ENCODE assay signal across 24 mouse cellular contexts in genomic region chr7:81255456-81255855, GRCm38 (mm10). TPM values are rescaled to one million over a fixed set of nuclear protein-coding genes. Genes with fewer than 3 reads are reported as not detected.
DNase-seq lines count a peak whose midpoint lies in the region; ATAC-seq and TF ChIP-seq lines count a peak whose summit lies in the region.
"Had no signal": no experiment of that assay in that cellular context is flagged by ENCODE, and none has a peak within 500 bp of the region (broad histone marks: within the 10 kb centered on the region; RNA-seq: fewer than 3 reads in every experiment).

No protein-coding gene starts in this region.

- no peak for ATAC-seq in kidney, embryonic 15.5 days (replicated peaks; ENCODE audit: low FRiP score)
- no peak for ATAC-seq in midbrain, postnatal 0 days (ENCODE audit: low FRiP score)
- no peak for ATAC-seq in midbrain, embryonic 13.5 days
- ATAC-seq: forebrain, embryonic 14.5 days; forebrain, postnatal 0 days; hindbrain, embryonic 16.5 days; inflammation-experienced regulatory T-cells, adult 6 months; Patski had no signal

- no peak for TF ChIP-seq CTCF in midbrain, postnatal 0 days (IDR thresholded peaks at IDR 0.05)

- no peak overlapping the region for H3K9ac ChIP-seq in kidney, embryonic 15.5 days
- no peak overlapping the region for H3K9ac ChIP-seq in midbrain, postnatal 0 days (replicated peaks; ENCODE audit: low read length, poor library complexity, severe bottlenecking)
- no peak overlapping the region for H3K9ac ChIP-seq in midbrain, embryonic 13.5 days (replicated peaks)
- H3K9ac ChIP-seq: embryonic facial prominence, embryonic 12.5 days; embryonic facial prominence, embryonic 15.5 days; forebrain, postnatal 0 days; hindbrain, embryonic 13.5 days had no signal

- no peaks in the 10 kb centered on the region for H3K9me3 ChIP-seq in kidney, embryonic 15.5 days (replicated peaks)
- no peaks in the 10 kb centered on the region for H3K9me3 ChIP-seq in midbrain, postnatal 0 days (ENCODE audit: low read length)
- no peaks in the 10 kb centered on the region for H3K9me3 ChIP-seq in midbrain, embryonic 13.5 days
- H3K9me3 ChIP-seq: embryonic facial prominence, embryonic 12.5 days; embryonic facial prominence, embryonic 15.5 days; G1E; hindbrain, embryonic 13.5 days had no signal

- 89% methylated on average over 3 of the region's 3 CpGs for WGBS in kidney, embryonic 15.5 days
- 92% methylated on average over 3 of the region's 3 CpGs for WGBS in midbrain, postnatal 0 days
- WGBS in midbrain, embryonic 13.5 days, result 92% methylated on average over 3 of the region's 3 CpGs

- 0 out of 2 replicates have a peak overlapping the region, but pooled peaks have one; percentile 6 for H3K27ac ChIP-seq in kidney, embryonic 15.5 days
- H3K27ac ChIP-seq in midbrain, postnatal 0 days (ENCODE audit: low read depth, low read length), result no peak overlapping the region
- no peak overlapping the region for H3K27ac ChIP-seq in midbrain, embryonic 13.5 days
- H3K27ac ChIP-seq: embryonic facial prominence, embryonic 12.5 days; embryonic facial prominence, embryonic 15.5 days; gastrocnemius, adult 2 months; hindbrain, embryonic 13.5 days had no signal

- peak; percentile 26 to 43 for DNase-seq in cerebellum, postnatal 14 days
- DNase-seq in cerebellum, postnatal 4 days (ENCODE audit: low spot score in 2 of 2), result no peak
- DNase-seq in kidney, adult 18-20 months, result no peak
- DNase-seq in midbrain, postnatal 0 days (ENCODE audit: low spot score), result peak; percentile 29
- DNase-seq: adrenal gland, postnatal 10 days; adrenal gland, postnatal 36 days; B cell, adult 2 months; cerebellum, adult 2 months; cerebellum, adult 9-11 months; forebrain, postnatal 0 days; gastrocnemius, adult 2 months; gastrocnemius, postnatal 14 days had no signal

- H3K36me3 ChIP-seq in kidney, embryonic 15.5 days, result no peaks in the 10 kb centered on the region
- H3K36me3 ChIP-seq in midbrain, postnatal 0 days (ENCODE audit: insufficient read depth, low read length), result no peaks in the 10 kb centered on the region
- no peaks in the 10 kb centered on the region for H3K36me3 ChIP-seq in midbrain, embryonic 13.5 days
- H3K36me3 ChIP-seq: embryonic facial prominence, embryonic 12.5 days; embryonic facial prominence, embryonic 15.5 days; G1E; hindbrain, embryonic 13.5 days had no signal

- no peak overlapping the region for H3K4me2 ChIP-seq in kidney, embryonic 15.5 days
- H3K4me2 ChIP-seq in midbrain, postnatal 0 days (ENCODE audit: low read depth, low read length, poor library complexity, severe bottlenecking), result no peak overlapping the region
- H3K4me2 ChIP-seq in midbrain, embryonic 13.5 days (replicated peaks), result no peak overlapping the region
- H3K4me2 ChIP-seq: embryonic facial prominence, embryonic 12.5 days; embryonic facial prominence, embryonic 15.5 days; heart, embryonic 11.5 days; hindbrain, embryonic 13.5 days had no signal

- H3K27me3 ChIP-seq in kidney, embryonic 15.5 days, result no peaks in the 10 kb centered on the region
- no peaks in the 10 kb centered on the region for H3K27me3 ChIP-seq in midbrain, postnatal 0 days (ENCODE audit: insufficient read depth, low read length)
- H3K27me3 ChIP-seq in midbrain, embryonic 13.5 days, result no peaks in the 10 kb centered on the region
- H3K27me3 ChIP-seq: CH12.LX; embryonic facial prominence, embryonic 12.5 days; embryonic facial prominence, embryonic 15.5 days; hindbrain, embryonic 13.5 days; Patski had no signal

- 0 out of 2 replicates have a peak, but pooled peaks cover 7% of the 10 kb centered on the region for H3K4me1 ChIP-seq in kidney, embryonic 15.5 days
- no peaks in the 10 kb centered on the region for H3K4me1 ChIP-seq in midbrain, postnatal 0 days (ENCODE audit: insufficient read depth, low read length)
- H3K4me1 ChIP-seq in midbrain, embryonic 13.5 days (replicated peaks), result no peaks in the 10 kb centered on the region
- H3K4me1 ChIP-seq: embryonic facial prominence, embryonic 12.5 days; embryonic facial prominence, embryonic 15.5 days; hindbrain, embryonic 13.5 days had no signal

- no peak overlapping the region for H3K4me3 ChIP-seq in kidney, embryonic 15.5 days (replicated peaks)
- no peak overlapping the region for H3K4me3 ChIP-seq in midbrain, postnatal 0 days (ENCODE audit: low read depth, low read length)
- H3K4me3 ChIP-seq in midbrain, embryonic 13.5 days (replicated peaks), result no peak overlapping the region
- H3K4me3 ChIP-seq: embryonic facial prominence, embryonic 12.5 days; embryonic facial prominence, embryonic 15.5 days; gastrocnemius, adult 2 months; hindbrain, embryonic 13.5 days had no signal

RNA-seq across cellular contexts. Expression of gene Pde8a, which starts 42.1 kb away (rescaled TPM):
- 5.7 and 6.2 TPM in 2 replicates for polyA plus RNA-seq in kidney, embryonic 15.5 days (2015; fragmentation: Nextera tagmentation; extraction: Ambion mirVana)
- 3.1 and 3.9 TPM in 2 replicates for total RNA-seq in midbrain, postnatal 0 days (2014; rRNA removed)
- polyA plus RNA-seq in midbrain, postnatal 0 days (2015; fragmentation: Nextera tagmentation; extraction: Ambion mirVana), result 1.3 and 1.8 TPM in 2 replicates
- 1.8 and 2.5 TPM in 2 replicates for polyA plus RNA-seq in midbrain, embryonic 13.5 days (2015; fragmentation: Nextera tagmentation; extraction: Ambion mirVana)
- polyA plus RNA-seq: G1E had no signal

Comparison
In these comparisons a context has a peak if more than half of its experiments do, and no peak if none do; other contexts are left out.
1. DNase-seq: peak in cerebellum, postnatal 14 days (2 of 2) and midbrain, postnatal 0 days (single experiment); none in cerebellum, postnatal 4 days (0 of 2) and kidney, adult 18-20 months (single experiment).